Mouse (Mus musculus): Measurements from ENCODE around the gene Gm5741.

Gm5741 gene

DNA sequence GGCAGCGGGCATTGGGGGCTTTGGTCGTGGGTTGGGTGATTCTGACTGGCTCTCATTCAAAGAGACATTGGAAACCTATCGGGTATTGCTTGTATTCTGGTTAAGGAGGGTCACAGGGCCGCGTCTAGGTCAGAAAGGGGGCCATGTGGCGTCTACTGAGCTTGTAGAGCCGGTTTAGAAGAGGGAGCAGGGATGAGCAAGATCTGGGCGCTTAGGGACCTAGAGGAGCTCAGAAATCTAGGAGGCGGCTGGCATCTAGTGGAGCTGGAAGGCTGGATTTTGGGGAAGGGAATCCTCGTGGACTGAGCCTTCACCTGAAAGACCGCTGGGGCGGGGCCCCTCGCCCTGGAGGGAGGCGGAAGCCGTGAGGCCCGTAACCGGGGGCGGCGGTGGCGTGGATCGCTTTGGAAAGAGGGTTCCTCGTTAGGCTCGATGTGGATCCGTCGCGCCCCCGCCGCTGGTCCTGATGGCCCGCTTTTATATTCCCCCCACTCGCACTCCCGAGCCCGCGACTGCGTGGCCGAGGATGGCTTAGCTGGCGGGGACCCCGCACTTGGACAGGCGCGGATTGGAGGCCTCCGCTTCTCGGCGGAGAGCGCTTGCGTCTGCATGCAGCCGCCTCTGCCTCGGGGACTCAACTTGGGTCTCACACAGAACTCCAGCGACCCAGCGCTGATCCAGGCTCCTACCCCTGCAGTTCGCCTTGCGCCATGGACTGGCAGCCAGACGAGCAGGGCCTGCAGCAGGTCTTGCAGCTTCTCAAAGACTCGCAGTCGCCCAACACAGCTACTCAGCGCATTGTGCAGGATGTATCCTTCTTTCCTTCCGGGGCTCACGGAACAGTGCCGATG is 29.9 kb downstream of the Gm5741 start:
- Histone ChIP-seq H3K4me3 (replicated peaks; ENCODE audit: low read length) (peak overlapping the region; percentile 94), H3K27me3 (ENCODE audit: insufficient read depth, low read length) (no peaks in the 10 kb centered on the region), H3K9me3 (ENCODE audit: low read length) (no peaks in the 10 kb centered on the region), H3K36me3 (ENCODE audit: insufficient read depth, low read length) (peaks cover 55% of the 10 kb centered on the region), H3K4me1 (replicated peaks; ENCODE audit: low read depth, low read length) (peaks cover 67% of the 10 kb centered on the region)
- TF ChIP-seq NANOG (IDR thresholded peaks at IDR 0.05; ENCODE audit: borderline replicate concordance, low read length): no peak
- TF ChIP-seq CTCF (conservative IDR thresholded peaks at IDR 0.05; ENCODE audit: low read length): no peak
- TF ChIP-seq POU5F1 (IDR thresholded peaks at IDR 0.05; ENCODE audit: borderline replicate concordance, low read length): no peak

DNA sequence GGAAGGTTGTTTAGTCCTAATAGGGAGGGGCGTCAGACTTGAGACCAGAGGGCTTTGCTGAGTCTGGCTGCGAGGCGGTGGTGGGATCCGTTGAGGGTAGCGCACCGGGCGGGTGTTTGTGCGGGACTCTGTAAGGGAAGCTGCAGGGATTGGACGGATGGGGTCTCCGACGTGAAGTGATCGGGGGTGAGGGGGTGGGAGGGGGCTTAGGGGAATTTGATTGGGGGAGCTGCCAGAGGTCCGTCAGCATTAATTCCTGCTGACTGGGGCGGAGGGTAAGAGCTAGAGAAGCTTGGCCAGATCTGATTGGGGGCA is 30.5 kb downstream of the Gm5741 start:
- TF ChIP-seq NANOG (IDR thresholded peaks at IDR 0.05; ENCODE audit: borderline replicate concordance, low read length) (no peak), POU5F1 (IDR thresholded peaks at IDR 0.05; ENCODE audit: borderline replicate concordance, low read length) (no peak), CTCF (conservative IDR thresholded peaks at IDR 0.05; ENCODE audit: low read length) (no peak)
- Histone ChIP-seq H3K27me3 (ENCODE audit: insufficient read depth, low read length) (no peaks in the 10 kb centered on the region), H3K4me1 (replicated peaks; ENCODE audit: low read depth, low read length) (peaks cover 70% of the 10 kb centered on the region), H3K36me3 (ENCODE audit: insufficient read depth, low read length) (peaks cover 56% of the 10 kb centered on the region), H3K4me3 (replicated peaks; ENCODE audit: low read length) (peak overlapping the region; percentile 94), H3K9me3 (ENCODE audit: low read length) (no peaks in the 10 kb centered on the region)

DNA sequence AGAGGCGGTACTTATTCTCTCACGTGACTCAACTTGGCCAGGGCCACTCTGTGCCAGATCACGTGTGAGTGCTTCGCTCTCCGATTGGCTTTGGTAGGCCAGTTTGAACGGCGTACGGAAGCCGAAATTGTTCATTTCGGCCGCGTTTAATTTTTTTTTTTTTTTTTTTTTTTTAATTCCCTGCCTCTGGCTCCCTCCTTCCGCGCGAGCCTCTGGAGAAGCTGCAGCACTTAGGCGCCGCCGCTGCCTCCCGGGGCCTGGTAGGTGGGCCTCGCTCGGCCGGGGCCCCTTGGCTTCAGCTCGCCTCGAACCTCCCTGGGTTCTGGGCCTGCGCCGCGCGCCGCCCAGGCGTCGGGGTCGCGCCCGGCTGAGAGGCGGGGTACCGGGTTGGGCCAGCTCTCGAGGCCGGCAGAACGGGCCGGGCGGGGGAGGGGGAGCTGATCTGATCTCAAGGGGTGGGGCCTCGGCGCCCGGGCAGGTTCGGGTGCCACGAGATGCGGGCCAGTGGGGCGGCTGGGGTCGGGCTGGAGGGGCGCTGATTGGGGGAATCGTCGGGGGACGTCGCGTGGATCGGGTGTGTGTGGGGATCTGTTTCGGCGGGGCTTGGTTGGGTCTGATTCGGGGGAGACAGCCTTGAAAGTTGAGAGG is 30.9 kb downstream of the Gm5741 start, which contains the start of gene Tnpo2:
Gene Tnpo2, plus strand, starts transcription at position 198 of the 648 bp plus-strand sequence.
- Histone ChIP-seq H3K4me3 (replicated peaks; ENCODE audit: low read length) (peak within 1 kb of the TSS; percentile 94), H3K36me3 (ENCODE audit: insufficient read depth, low read length) (peaks cover 56% of the 10 kb centered on the region), H3K27me3 (ENCODE audit: insufficient read depth, low read length) (no peaks in the 10 kb centered on the region), H3K9me3 (ENCODE audit: low read length) (no peaks in the 10 kb centered on the region), H3K4me1 (replicated peaks; ENCODE audit: low read depth, low read length) (peaks cover 71% of the 10 kb centered on the region)
- TF ChIP-seq CTCF (conservative IDR thresholded peaks at IDR 0.05; ENCODE audit: low read length) (no peak), POU5F1 (IDR thresholded peaks at IDR 0.05; ENCODE audit: borderline replicate concordance, low read length) (no peak), NANOG (IDR thresholded peaks at IDR 0.05; ENCODE audit: borderline replicate concordance, low read length) (no peak)

DNA sequence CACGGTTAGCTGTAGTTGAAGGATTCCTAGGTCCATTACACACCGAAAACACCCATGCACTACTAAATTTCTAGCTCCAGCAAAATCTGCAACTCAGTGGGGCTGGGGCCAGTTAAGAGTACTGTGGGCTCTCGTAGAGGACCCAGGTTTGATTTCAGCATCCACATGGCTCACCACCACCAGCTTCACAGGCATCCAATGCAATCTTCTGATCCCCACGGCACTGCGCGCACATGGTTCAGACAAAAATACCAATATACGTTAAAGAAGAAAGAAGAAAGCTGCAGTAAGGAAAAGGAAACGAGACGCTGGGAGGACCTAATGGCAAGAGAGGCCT is 31.4 kb downstream of the Gm5741 start:
- TF ChIP-seq NANOG (IDR thresholded peaks at IDR 0.05; ENCODE audit: borderline replicate concordance, low read length) (no peak), CTCF (conservative IDR thresholded peaks at IDR 0.05; ENCODE audit: low read length) (no peak), POU5F1 (IDR thresholded peaks at IDR 0.05; ENCODE audit: borderline replicate concordance, low read length) (no peak)
- no peaks in the 10 kb centered on the region for H3K27me3 ChIP-seq (ENCODE audit: insufficient read depth, low read length)
- H3K4me3 ChIP-seq (replicated peaks; ENCODE audit: low read length): peak overlapping the region; percentile 94
- H3K4me1 ChIP-seq (replicated peaks; ENCODE audit: low read depth, low read length): peaks cover 71% of the 10 kb centered on the region
- H3K36me3 ChIP-seq (ENCODE audit: insufficient read depth, low read length): peaks cover 56% of the 10 kb centered on the region
- H3K9me3 ChIP-seq (ENCODE audit: low read length): no peaks in the 10 kb centered on the region

DNA sequence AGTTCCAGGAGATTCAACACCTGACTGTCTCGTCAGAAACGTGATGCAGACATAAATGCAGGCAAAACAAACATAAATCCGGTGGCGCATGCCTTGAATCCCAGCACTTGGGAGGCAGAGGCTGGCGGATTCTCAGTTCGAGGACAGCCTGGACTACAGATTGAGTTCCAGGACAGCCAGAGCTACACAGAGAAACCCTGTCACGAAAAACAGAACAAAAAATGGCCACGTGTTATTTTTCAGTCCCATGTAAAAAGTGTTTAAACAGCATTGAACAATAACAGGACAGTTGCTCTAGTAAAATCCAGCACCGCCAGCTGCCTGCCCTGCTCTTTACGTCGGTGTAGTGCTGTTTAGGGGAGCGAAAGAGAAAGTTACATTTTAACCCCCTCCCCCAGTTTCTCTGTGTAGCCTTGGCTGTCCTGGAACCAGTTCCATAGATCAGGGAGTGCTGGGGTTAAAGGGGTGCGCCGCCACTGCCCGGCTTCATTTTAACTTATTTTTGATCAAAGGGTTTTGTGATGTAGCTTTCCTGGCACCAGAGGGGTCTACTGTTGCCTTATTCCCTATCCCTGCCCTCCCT is 32.0 kb downstream of the Gm5741 start:
- peaks cover 69% of the 10 kb centered on the region for H3K4me1 ChIP-seq (replicated peaks; ENCODE audit: low read depth, low read length)
- no peaks in the 10 kb centered on the region for H3K27me3 ChIP-seq (ENCODE audit: insufficient read depth, low read length)
- TF ChIP-seq NANOG (IDR thresholded peaks at IDR 0.05; ENCODE audit: borderline replicate concordance, low read length) (no peak), POU5F1 (IDR thresholded peaks at IDR 0.05; ENCODE audit: borderline replicate concordance, low read length) (no peak)
- peak overlapping the region; percentile 94 for H3K4me3 ChIP-seq (replicated peaks; ENCODE audit: low read length)
- no peaks in the 10 kb centered on the region for H3K9me3 ChIP-seq (ENCODE audit: low read length)
- peaks cover 55% of the 10 kb centered on the region for H3K36me3 ChIP-seq (ENCODE audit: insufficient read depth, low read length)

DNA sequence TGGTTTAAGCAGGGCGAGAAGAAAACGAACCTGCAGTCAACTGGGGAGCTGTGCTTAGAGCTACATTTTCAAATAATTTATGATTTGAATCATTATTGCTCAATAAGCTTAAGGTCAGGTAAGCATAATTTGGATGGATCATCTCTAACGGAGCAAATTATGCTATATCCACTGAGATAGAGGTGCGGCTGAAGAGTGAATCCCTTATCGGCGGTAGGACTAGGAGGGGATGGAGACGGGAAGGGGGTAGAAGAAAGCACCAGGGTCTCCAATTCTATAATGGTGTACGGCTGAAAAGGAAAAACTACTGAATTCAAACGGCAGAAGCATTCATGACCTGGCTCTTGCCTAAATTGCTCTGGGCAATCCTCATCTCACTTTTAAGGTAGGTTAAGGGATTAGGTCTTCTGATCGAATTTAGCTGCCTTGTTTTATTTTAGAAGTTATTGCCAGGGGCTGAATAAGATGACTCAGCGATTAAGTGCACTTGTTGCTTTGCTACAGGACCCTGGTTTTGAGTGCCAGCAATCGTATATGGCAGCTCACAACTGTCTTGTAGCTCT is 32.5 kb downstream of the Gm5741 start:
- Histone ChIP-seq H3K4me1 (replicated peaks; ENCODE audit: low read depth, low read length) (peaks cover 67% of the 10 kb centered on the region), H3K36me3 (ENCODE audit: insufficient read depth, low read length) (peaks cover 55% of the 10 kb centered on the region), H3K4me3 (replicated peaks; ENCODE audit: low read length) (peak overlapping the region; percentile 94), H3K9me3 (ENCODE audit: low read length) (no peaks in the 10 kb centered on the region), H3K27me3 (ENCODE audit: insufficient read depth, low read length) (no peaks in the 10 kb centered on the region)
- no peak for TF ChIP-seq CTCF (conservative IDR thresholded peaks at IDR 0.05; ENCODE audit: low read length)
- no peak for TF ChIP-seq POU5F1 (IDR thresholded peaks at IDR 0.05; ENCODE audit: borderline replicate concordance, low read length)
- TF ChIP-seq NANOG (IDR thresholded peaks at IDR 0.05; ENCODE audit: borderline replicate concordance, low read length): no peak

DNA sequence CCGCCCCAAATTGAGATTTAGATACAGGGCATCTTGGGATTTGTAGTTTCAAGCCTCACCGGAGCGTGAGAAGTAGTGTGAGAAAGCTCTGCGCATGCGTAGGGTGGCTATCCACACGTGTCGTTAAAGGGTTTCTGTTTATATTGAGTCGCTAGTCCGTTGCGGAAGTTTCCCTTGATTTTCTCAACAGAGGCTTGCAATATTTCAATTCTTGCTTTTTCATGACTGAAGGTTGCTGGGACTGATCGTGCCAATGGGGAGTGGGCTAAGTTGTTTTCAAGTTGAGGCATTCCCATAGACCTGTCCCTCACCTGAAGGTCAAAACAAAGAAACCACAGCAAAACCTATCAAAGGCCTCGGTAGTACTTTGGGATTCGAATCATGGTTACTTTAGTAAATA is 33.0 kb downstream of the Gm5741 start:
- Histone ChIP-seq H3K36me3 (ENCODE audit: insufficient read depth, low read length) (peaks cover 55% of the 10 kb centered on the region), H3K27me3 (ENCODE audit: insufficient read depth, low read length) (no peaks in the 10 kb centered on the region), H3K4me1 (replicated peaks; ENCODE audit: low read depth, low read length) (peaks cover 67% of the 10 kb centered on the region), H3K4me3 (replicated peaks; ENCODE audit: low read length) (peak overlapping the region; percentile 94), H3K9me3 (ENCODE audit: low read length) (no peaks in the 10 kb centered on the region)
- no peak for TF ChIP-seq POU5F1 (IDR thresholded peaks at IDR 0.05; ENCODE audit: borderline replicate concordance, low read length)
- no peak for TF ChIP-seq NANOG (IDR thresholded peaks at IDR 0.05; ENCODE audit: borderline replicate concordance, low read length)
- no peak for TF ChIP-seq CTCF (conservative IDR thresholded peaks at IDR 0.05; ENCODE audit: low read length)

DNA sequence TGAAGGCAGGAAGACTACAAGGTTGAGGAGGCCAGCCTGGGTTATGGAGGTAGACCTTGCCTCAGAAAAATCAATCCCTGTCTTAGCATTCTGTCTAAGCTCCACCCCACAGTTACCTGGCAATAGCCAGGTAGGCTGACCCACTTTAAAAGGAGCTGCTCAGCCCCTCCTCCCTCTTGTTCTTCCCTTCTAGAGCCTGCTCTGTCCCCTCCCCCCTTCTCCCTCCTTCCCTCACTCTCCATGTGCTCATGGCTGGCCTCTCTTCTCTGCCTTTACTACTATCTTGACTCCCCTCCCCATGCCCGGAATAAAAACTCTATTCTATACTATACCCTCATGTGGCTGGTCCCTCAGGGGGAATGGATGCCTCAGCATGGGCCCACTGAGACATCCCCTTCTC is 33.9 kb downstream of the Gm5741 start:
- Histone ChIP-seq H3K27me3 (ENCODE audit: insufficient read depth, low read length) (no peaks in the 10 kb centered on the region), H3K9me3 (ENCODE audit: low read length) (no peaks in the 10 kb centered on the region), H3K4me1 (replicated peaks; ENCODE audit: low read depth, low read length) (peaks cover 68% of the 10 kb centered on the region), H3K36me3 (ENCODE audit: insufficient read depth, low read length) (peaks cover 55% of the 10 kb centered on the region), H3K4me3 (replicated peaks; ENCODE audit: low read length) (peak overlapping the region; percentile 94; the same call in 1 of the 2 replicates)
- TF ChIP-seq CTCF (conservative IDR thresholded peaks at IDR 0.05; ENCODE audit: low read length) (no peak), NANOG (IDR thresholded peaks at IDR 0.05; ENCODE audit: borderline replicate concordance, low read length) (no peak), POU5F1 (IDR thresholded peaks at IDR 0.05; ENCODE audit: borderline replicate concordance, low read length) (no peak)
